Mouse (Mus musculus) limb, embryonic 14.5 days (tissue): ENCODE data around the gene Dennd2a. TPM values are rescaled to one million over a fixed set of nuclear protein-coding genes. Genes with fewer than 3 reads are reported as not detected.

Source experiments
- ATAC-seq: fragments of 200-750 bp; cut with Nextera tagmentation; 2 replicates; pipeline ENCODE4 v1.8.0; 2017; ENCODE audit warnings: low read depth, moderate number of reproducible peaks, moderate TSS enrichment; ENCODE audit not compliant: low FRiP score
- DNase-seq: peaks from one replicate; pipeline ENCODE4 v3.0.0-alpha.2; 2015; ENCODE audit warnings: low spot score
- H3K27ac ChIP-seq: fragments of 300-500 bp; sonication (generic); replicated peaks from 2 replicates; pipeline ENCODE4 v1.5.1; 2014; ENCODE audit warnings: low read depth, mild to moderate bottlenecking, low read length, moderate library complexity, mixed read lengths
- H3K27me3 ChIP-seq: fragments of 300-500 bp; sonication (generic); 2 replicates; pipeline ENCODE4 v1.6.1; 2014; ENCODE audit warnings: low read length, mixed read lengths; ENCODE audit not compliant: control insufficient read depth, insufficient read depth
- H3K36me3 ChIP-seq: fragments of 300-500 bp; sonication (generic); 2 replicates; pipeline ENCODE4 v1.6.1; 2014; ENCODE audit warnings: mild to moderate bottlenecking, low read length, moderate library complexity, mixed read lengths; ENCODE audit not compliant: control insufficient read depth, insufficient read depth
- H3K4me1 ChIP-seq: fragments of 300-500 bp; sonication (generic); 2 replicates; pipeline ENCODE4 v1.6.1; 2014; ENCODE audit warnings: antibody characterized with exemption, low read length, mixed read lengths; ENCODE audit not compliant: control insufficient read depth, insufficient read depth
- H3K4me2 ChIP-seq: fragments of 300-500 bp; sonication (generic); replicated peaks from 2 replicates; pipeline ENCODE4 v1.6.1; 2014; ENCODE audit warnings: low read depth, mild to moderate bottlenecking, low read length, moderate library complexity; ENCODE audit not compliant: severe bottlenecking
- H3K4me3 ChIP-seq: fragments of 300-500 bp; sonication (generic); replicated peaks from 2 replicates; pipeline ENCODE4 v1.5.1; 2014; ENCODE audit warnings: low read length
- H3K9ac ChIP-seq: fragments of 300-500 bp; sonication (generic); 2 replicates; pipeline ENCODE4 v1.6.1; 2014; ENCODE audit warnings: mild to moderate bottlenecking, low read depth, low read length, moderate library complexity; ENCODE audit not compliant: severe bottlenecking
- H3K9me3 ChIP-seq: fragments of 300-500 bp; sonication (generic); 2 replicates; pipeline ENCODE4 v1.6.1; 2016; ENCODE audit warnings: low read length; ENCODE audit not compliant: control insufficient read depth
- POLR2A ChIP-seq: fragments of 200-500 bp; IDR thresholded peaks from 2 replicates; pipeline ENCODE4 v1.8.0; 2012; ENCODE audit warnings: inconsistent platforms, mild to moderate bottlenecking, moderate library complexity, borderline replicate concordance; ENCODE audit not compliant: insufficient read depth, insufficient read length; ENCODE audit errors: extremely low read depth
- WGBS: fragments of 180-500 bp; shearing (Covaris S2); extraction: QIAGEN DNeasy Blood & Tissue Kit; methylation state at CpG from one replicate; pipeline ENCODE4 v1.1.7; 2014; 5-methylcytosine and 5-hydroxymethylcytosine counted together
- polyA plus RNA-seq, 2 experiments: library from polyadenylated mRNA; depleted of rRNA in 1 of 2; stranded (reverse) in 1 of 2; unstranded in 1 of 2; fragments of >200 nt; fragmentation: Nextera tagmentation in 1 of 2; extraction: Ambion mirVana in 1 of 2; gene quantifications; 2 replicates each; pipeline versions ENCODE4 v1.2.1 to v1.2.3; 2012 to 2014

Dennd2a gene
- polyA plus RNA-seq, 2 experiments, result 28.3 to 52.2 TPM

DNA sequence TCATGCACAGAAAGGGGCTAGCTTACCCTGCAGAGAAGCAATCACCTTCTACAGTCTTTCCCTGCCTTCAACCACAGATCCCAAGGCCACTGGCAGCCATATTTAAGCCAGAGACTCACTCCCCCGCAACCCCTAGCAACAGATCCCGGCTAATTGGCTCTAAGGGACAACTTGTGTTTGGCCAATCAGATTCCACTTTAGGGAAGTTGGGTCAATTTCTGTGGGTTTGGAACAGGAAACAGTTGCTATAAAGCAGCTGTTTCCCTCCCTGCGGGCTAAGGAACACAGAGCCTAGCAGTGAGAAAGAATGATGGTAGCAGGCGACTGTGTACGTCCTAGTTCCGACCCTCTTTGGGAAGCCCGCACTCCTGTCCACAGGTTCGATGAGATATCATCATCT is 19.4 kb downstream of the Dennd2a start:
- Histone ChIP-seq H3K27me3 (no peaks in the 10 kb centered on the region), H3K4me2 (no peak overlapping the region), H3K9me3 (no peaks in the 10 kb centered on the region), H3K36me3 (no peaks in the 10 kb centered on the region), H3K4me3 (no peak overlapping the region), H3K9ac (no peak overlapping the region), H3K4me1 (peaks cover 40% of the 10 kb centered on the region), H3K27ac (peak overlapping the region; percentile 61)
- peak; percentile 23; the same call in 1 of the 2 replicates for ATAC-seq
- peak; percentile 33 for DNase-seq
- 41% methylated on average over 8 of the region's 8 CpGs for WGBS
- no peak for TF ChIP-seq POLR2A

DNA sequence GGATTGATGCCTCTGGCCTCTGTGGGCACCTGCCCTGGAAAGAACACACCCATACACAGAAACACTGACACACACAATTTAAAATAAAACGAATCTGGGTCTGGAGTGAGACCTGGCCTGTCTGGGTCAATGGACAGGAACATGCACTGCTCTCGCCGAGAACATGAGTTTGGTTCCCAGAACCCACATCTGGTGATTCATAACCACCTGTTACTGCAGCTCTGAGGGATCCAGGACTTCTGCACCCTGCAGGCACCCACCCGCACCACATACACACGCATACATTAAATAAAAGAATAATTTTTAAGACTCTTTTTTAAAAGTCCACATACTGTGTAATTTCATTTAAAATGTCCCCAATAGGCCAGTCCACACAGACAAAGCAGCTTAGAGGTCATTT is 20.4 kb downstream of the Dennd2a start:
- Histone ChIP-seq H3K9me3 (no peaks in the 10 kb centered on the region), H3K27ac (no peak overlapping the region), H3K4me3 (no peak overlapping the region), H3K27me3 (no peaks in the 10 kb centered on the region), H3K4me1 (peaks cover 30% of the 10 kb centered on the region), H3K36me3 (no peaks in the 10 kb centered on the region), H3K4me2 (no peak overlapping the region), H3K9ac (no peak overlapping the region)
- TF ChIP-seq POLR2A, result no peak
- WGBS, result 89% methylated on average over 5 of the region's 5 CpGs
- ATAC-seq (no peak), DNase-seq (no peak)

DNA sequence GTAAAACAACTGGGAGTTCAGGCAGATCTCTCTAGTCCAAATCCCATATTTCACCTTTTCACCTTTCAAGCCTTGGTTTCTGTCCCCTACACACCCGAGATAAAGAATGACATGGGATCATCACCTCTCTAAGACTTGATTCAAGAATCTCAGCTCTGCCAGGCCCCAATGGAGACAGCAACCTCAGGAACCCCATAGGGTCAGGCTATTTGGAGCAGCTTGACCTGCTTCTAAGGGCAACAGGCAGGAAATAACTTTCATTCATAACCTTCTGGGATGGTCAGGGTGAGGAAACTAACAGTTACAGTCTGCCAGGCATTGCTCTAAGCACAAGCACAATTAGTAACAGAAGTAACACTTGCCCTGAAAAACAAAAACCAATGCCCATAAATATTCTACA is 21.0 kb downstream of the Dennd2a start:
- H3K27ac ChIP-seq, result no peak overlapping the region
- peaks cover 30% of the 10 kb centered on the region for H3K4me1 ChIP-seq
- H3K9me3 ChIP-seq, result no peaks in the 10 kb centered on the region
- H3K27me3 ChIP-seq, result no peaks in the 10 kb centered on the region
- H3K4me3 ChIP-seq, result no peak overlapping the region
- TF ChIP-seq POLR2A, result no peak
- DNase-seq (no peak), ATAC-seq (no peak)
- H3K4me2 ChIP-seq, result no peak overlapping the region
- H3K36me3 ChIP-seq, result no peaks in the 10 kb centered on the region
- 66% methylated on average over 1 of the region's 1 CpGs for WGBS
- H3K9ac ChIP-seq, result no peak overlapping the region

DNA sequence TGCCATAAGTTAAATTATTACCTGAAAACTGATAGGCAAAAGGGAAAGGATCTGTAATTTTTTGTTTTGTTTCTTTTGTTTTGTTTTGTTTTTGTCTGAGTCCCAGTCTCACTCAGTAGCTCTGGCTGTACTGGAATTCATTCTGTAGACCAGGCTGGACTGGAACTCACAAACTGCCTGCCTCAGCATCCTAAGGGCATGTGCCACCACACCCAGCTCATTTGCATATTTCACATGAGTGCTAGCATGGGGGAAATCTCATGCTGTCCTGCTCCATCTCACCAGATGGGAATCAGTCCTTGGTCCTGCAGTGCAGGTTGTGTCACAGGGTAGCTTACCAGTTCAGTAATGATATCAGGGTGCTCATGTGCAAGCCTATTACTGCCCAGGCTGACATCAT is 22.7 kb downstream of the Dennd2a start:
- TF ChIP-seq POLR2A, result no peak
- Histone ChIP-seq H3K4me3 (no peak overlapping the region), H3K27me3 (no peaks in the 10 kb centered on the region), H3K36me3 (no peaks in the 10 kb centered on the region), H3K4me1 (peaks cover 20% of the 10 kb centered on the region), H3K27ac (no peak overlapping the region), H3K9me3 (no peaks in the 10 kb centered on the region), H3K4me2 (no peak overlapping the region), H3K9ac (no peak overlapping the region)
- no peak for DNase-seq
- ATAC-seq, result no peak

DNA sequence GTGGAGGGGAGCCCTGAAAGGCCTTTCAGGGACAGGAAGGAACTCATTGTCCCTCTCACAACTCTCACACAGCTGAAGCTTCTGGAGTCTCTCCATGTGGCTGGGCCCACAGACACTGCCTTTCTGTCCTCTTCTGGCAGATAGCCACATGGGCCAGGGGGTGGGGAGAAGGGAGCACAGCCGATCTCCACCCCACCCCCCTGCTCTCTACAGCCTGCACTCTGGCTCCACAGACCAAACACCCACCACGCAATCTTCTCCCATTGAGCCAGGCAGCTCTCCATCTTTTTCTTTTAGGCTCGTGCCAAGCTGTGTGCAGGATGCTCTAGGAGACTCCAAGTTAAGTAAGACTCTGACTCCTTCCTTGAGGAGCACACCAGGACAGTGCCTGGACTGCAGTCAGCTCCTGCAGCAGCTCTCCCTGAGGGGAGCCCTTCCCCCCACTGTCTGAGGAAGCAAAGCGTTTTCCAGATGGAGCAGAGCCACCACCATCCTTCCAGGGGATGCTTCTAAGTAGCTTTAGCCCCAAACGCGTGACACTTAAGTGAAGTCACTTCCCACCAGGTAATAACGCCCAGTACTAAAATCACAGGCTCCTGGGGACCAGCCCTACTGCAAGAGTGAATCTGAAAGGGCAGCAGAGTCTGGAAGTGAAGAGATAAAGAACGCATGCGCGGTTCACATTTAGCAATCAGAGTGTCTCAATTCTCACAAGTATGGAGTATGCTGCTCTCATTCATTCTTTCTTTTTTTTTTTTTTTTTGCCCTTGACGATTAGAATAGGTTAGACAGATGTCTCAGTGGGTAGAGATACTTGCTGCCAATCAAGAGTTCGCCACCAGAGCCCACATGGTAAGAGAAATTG is 28.8 kb downstream of the Dennd2a start:
- H3K27me3 ChIP-seq, result no peaks in the 10 kb centered on the region
- no peak overlapping the region for H3K4me3 ChIP-seq
- no peaks in the 10 kb centered on the region for H3K9me3 ChIP-seq
- H3K4me1 ChIP-seq, result peaks cover 10% of the 10 kb centered on the region
- H3K36me3 ChIP-seq, result no peaks in the 10 kb centered on the region
- WGBS, result 33% methylated on average over 12 of the region's 12 CpGs
- DNase-seq (peak; percentile 56), ATAC-seq (peak; percentile 70)
- no peak for TF ChIP-seq POLR2A
- H3K9ac ChIP-seq, result 0 out of 2 replicates have a peak overlapping the region, but pooled peaks have one; percentile 1
- peak overlapping the region; percentile 75 for H3K27ac ChIP-seq
- 0 out of 2 replicates have a peak overlapping the region, but pooled peaks have one; percentile 13 for H3K4me2 ChIP-seq
